Mouse (Mus musculus) ES-E14 (cell line): Measurements from ENCODE around the gene Tnfaip8l2. TPM values are rescaled to one million over a fixed set of nuclear protein-coding genes. Genes with fewer than 3 reads are reported as not detected.
"Not testable (repeated sequence)": the region's sequence is repeated elsewhere in the genome, so short reads cannot be mapped to it uniquely, and the experiment has no call there.

ENCODE experiments used
- DNase-seq: peaks from one replicate; pipeline ENCODE4 v3.0.0-alpha.2; 2013; ENCODE audit warnings: low read depth, low spot score
- H3K27ac ChIP-seq: 2 replicates; pipeline ENCODE4 v1.5.1; 2012; ENCODE audit warnings: low read depth, mild to moderate bottlenecking, low read length, moderate library complexity, mixed read lengths; ENCODE audit not compliant: poor library complexity, insufficient read depth, severe bottlenecking
- H3K36me3 ChIP-seq: 2 replicates; pipeline ENCODE4 v1.6.1; 2012; ENCODE audit warnings: mild to moderate bottlenecking, low read length, moderate library complexity, mixed read lengths; ENCODE audit not compliant: control insufficient read depth, poor library complexity, insufficient read depth, severe bottlenecking
- H3K4me1 ChIP-seq, 2 experiments: fragments of 150-350 bp in 1 of 2; sonication (generic) in 1 of 2; 2 replicates each; pipeline ENCODE4 v1.6.1; 2012; ENCODE audit warnings: low read length in 2 of 2, mild to moderate bottlenecking in 1 of 2, mixed read lengths in 1 of 2; ENCODE audit not compliant: control insufficient read depth in 2 of 2, insufficient read depth in 2 of 2, poor library complexity in 1 of 2
- H3K4me3 ChIP-seq, 2 experiments: fragments of 150-350 bp in 1 of 2; sonication (generic) in 1 of 2; 2 replicates each; pipeline ENCODE4 v1.5.1; 2012; ENCODE audit warnings: low read length in 2 of 2, low read depth in 1 of 2, mild to moderate bottlenecking in 1 of 2, mixed read lengths in 1 of 2; ENCODE audit not compliant: insufficient read depth in 1 of 2, poor library complexity in 1 of 2, severe bottlenecking in 1 of 2
- H3K9ac ChIP-seq: 2 replicates; pipeline ENCODE4 v1.6.1; 2012; ENCODE audit warnings: low read depth, mild to moderate bottlenecking, low read length, mixed read lengths; ENCODE audit not compliant: poor library complexity, insufficient read depth, severe bottlenecking
- H3K9me3 ChIP-seq: fragments of 150-350 bp; sonication (generic); 2 replicates; pipeline ENCODE4 v1.6.1; 2012; ENCODE audit warnings: low read depth, mild to moderate bottlenecking, low read length; ENCODE audit not compliant: control insufficient read depth, insufficient read depth
- CHD2 ChIP-seq: IDR thresholded peaks from 2 replicates; pipeline ENCODE4 v1.6.1; 2014; ENCODE audit warnings: mild to moderate bottlenecking, low read depth, low read length, inconsistent platforms
- HCFC1 ChIP-seq: IDR thresholded peaks from 2 replicates; pipeline ENCODE4 v1.6.1; 2012; ENCODE audit warnings: low read length, inconsistent platforms, borderline replicate concordance; ENCODE audit not compliant: insufficient read depth
- MAFK ChIP-seq: IDR thresholded peaks from 2 replicates; pipeline ENCODE4 v1.6.1; 2014; ENCODE audit warnings: mild to moderate bottlenecking, low read depth, low read length, inconsistent platforms; ENCODE audit not compliant: insufficient read depth
- ZC3H11A ChIP-seq: IDR thresholded peaks from 2 replicates; pipeline ENCODE4 v1.6.1; 2012; ENCODE audit warnings: low read depth, mild to moderate bottlenecking, inconsistent platforms, low read length, borderline replicate concordance
- ZNF384 ChIP-seq: IDR thresholded peaks from 2 replicates; pipeline ENCODE4 v1.6.1; 2012; ENCODE audit warnings: low read depth, low read length, inconsistent platforms
- in situ Hi-C, 2 experiments: fragments of 600-800 bp; cut with MboI; formaldehyde crosslinking; loops; one replicate each; pipeline ENCODE4 v1.15.1; 2025; ENCODE audit warnings: low sequenced_read_pairs in 2 of 2, inconsistent platforms in 1 of 2; ENCODE audit not compliant: unreplicated experiment in 2 of 2
- total RNA-seq: library from RNA; depleted of rRNA; stranded (reverse); fragments of 300-350 nt; gene quantifications from 2 replicates; pipeline ENCODE4 v1.2.3, GENCODE M21; 2012

Tnfaip8l2 gene
- total RNA-seq, 1 experiment = 1.0 TPM

GRCm38 (mm10) chr3:95135023-95135422 lies 7.1 kb downstream of the Tnfaip8l2 start:
- Histone ChIP-seq H3K9ac (no peak overlapping the region), H3K9me3 (no peaks in the 10 kb centered on the region)

DNA sequence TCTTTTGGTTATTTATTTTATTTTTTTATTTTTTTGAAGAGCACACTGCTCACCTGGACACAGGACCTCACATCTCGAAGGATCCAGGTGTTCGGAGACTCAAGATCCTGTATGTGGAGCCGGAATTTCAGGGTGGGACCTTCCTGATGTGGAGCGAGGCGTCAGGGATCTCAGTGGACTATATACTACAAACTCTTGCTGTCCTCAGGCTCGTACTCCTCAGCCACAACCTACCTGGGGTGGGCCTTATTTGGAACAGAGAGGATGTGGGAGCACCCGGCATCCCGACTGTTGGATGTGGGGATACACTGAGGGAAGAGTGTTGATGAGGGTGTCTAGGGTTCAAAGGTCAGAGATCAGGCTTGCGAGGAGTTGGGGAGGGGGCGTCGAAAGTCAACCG lies 8.0 kb downstream of the Tnfaip8l2 start:
- H3K36me3 ChIP-seq, H3K9me3 ChIP-seq, in situ Hi-C loops, H3K9ac ChIP-seq, H3K4me1 ChIP-seq, H3K27ac ChIP-seq, H3K4me3 ChIP-seq, DNase-seq: not testable (repeated sequence)

More at GRCm38 (mm10) chr3:95135023-95135422, 7.1 kb downstream of the Tnfaip8l2 start:
- DNase-seq = no peak
- H3K4me1 ChIP-seq = peaks cover 3 to 14% of the 10 kb centered on the region in 2 experiments; a peak in 2 of 4 replicates
- H3K4me3 ChIP-seq = peak overlapping the region; percentile 41 to 58; a peak in 3 of 4 replicates
- H3K27ac ChIP-seq = no peak overlapping the region
- in situ Hi-C loops = no loop called here
- no peaks in the 10 kb centered on the region; the same call in 1 of the 2 replicates for H3K36me3 ChIP-seq
- TF ChIP-seq ZC3H11A (no peak), ZNF384 (no peak), HCFC1 (no peak), CHD2 (no peak), MAFK (no peak)

GRCm38 (mm10) chr3:95133680-95134101 lies 8.5 kb downstream of the Tnfaip8l2 start, which contains the start of the genes Scnm1 and Lysmd1:
TSS of gene Scnm1 (minus strand) at chr3:95134011.
TSS of gene Lysmd1 (plus strand) at chr3:95134088.
- no peaks in the 10 kb centered on the region for H3K9me3 ChIP-seq
- peak within 1 kb of the TSS; percentile 77 to 93 for H3K4me3 ChIP-seq
- peak within 1 kb of the TSS; percentile 95 for H3K9ac ChIP-seq
- in situ Hi-C loops = no loop called here
- H3K36me3 ChIP-seq = peaks cover 3% of the 10 kb centered on the region; the same call in 1 of the 2 replicates
- peaks cover 3 to 10% of the 10 kb centered on the region in 2 experiments; a peak in 2 of 4 replicates for H3K4me1 ChIP-seq
- peak; percentile 81 for DNase-seq
- H3K27ac ChIP-seq = peak within 1 kb of the TSS; percentile 38
- TF ChIP-seq ZNF384 = no peak
- TF ChIP-seq HCFC1 = peak; percentile 75; the same call in 1 of the 2 replicates

- TF ChIP-seq HCFC1 = no peak
- no peak for TF ChIP-seq ZNF384
- no peak for TF ChIP-seq CHD2
- no peak for TF ChIP-seq MAFK
- no peak for TF ChIP-seq ZC3H11A
- Histone ChIP-seq H3K27ac (peak overlapping the region; percentile 38; the same call in 1 of the 2 replicates), H3K4me1 (peaks cover 3 to 9% of the 10 kb centered on the region in 2 experiments; a peak in 2 of 4 replicates), H3K36me3 (peaks cover 3% of the 10 kb centered on the region; the same call in 1 of the 2 replicates), H3K9ac (peak overlapping the region; percentile 95), H3K4me3 (peak overlapping the region; percentile 77 to 93), H3K9me3 (no peaks in the 10 kb centered on the region)
- in situ Hi-C loops = no loop called here
- DNase-seq = no peak
Observed at GRCm38 (mm10) chr3:95133176-95133575, 9.0 kb downstream of the Tnfaip8l2 start.

DNA sequence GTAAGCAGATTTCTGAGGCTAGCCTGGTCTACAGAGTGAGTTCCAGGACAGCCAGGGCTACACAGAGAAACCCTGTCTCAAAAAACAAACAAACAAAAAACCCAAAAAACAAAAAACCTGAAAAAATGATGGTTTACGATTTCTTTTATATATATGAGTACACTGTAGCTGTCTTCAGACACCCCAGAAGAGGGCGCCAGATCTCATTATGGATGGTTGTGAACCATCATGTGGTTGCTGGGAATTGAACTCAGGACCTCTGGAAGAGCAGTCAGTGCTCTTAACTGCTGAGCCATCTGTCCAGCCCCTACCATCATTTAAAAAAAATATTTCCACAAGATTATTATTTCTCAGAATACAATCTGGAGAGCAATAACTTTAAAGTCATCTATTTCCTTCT lies 9.8 kb downstream of the Tnfaip8l2 start:
- in situ Hi-C loops, H3K4me1 ChIP-seq, DNase-seq, H3K9me3 ChIP-seq, H3K9ac ChIP-seq, H3K4me3 ChIP-seq, H3K27ac ChIP-seq, H3K36me3 ChIP-seq: not testable (repeated sequence)
